Mouse (Mus musculus): ENCODE data around the gene Olfr491. TPM values are rescaled to one million over a fixed set of nuclear protein-coding genes. Genes with fewer than 3 reads are reported as not detected.

Olfr491 gene
- polyA plus RNA-seq (2012; rRNA removed) = not detected in 2 replicates

DNA sequence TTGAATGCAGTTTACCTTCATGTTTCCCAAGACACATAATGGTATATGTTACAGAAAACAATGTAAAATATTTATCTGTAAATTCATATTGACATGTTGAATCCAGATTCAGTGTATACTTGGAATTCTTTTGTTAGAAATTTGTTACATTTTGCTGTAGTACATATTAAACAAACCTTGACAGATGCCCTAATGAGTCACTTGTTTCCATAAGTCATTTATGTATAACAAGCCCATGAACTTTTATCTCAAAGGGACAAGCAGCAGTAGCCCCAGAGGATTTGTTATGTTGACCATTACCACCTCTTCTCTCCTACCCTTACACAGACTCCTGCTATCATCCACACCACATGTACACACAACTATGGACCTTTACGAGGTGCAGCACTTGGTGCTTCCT, at the start of gene Olfr491:
TSS of gene Olfr491 (plus strand) at position 301 of the 400 bp plus-strand sequence.
- no peaks in the 10 kb centered on the region for H3K4me1 ChIP-seq (ENCODE audit: control insufficient read depth, insufficient read depth, low read length)
- H3K27ac ChIP-seq (ENCODE audit: insufficient read depth, low read length) = no peak within 1 kb of the TSS
- H3K4me3 ChIP-seq (ENCODE audit: insufficient read depth, low read length) = no peak within 1 kb of the TSS
- no peak for TF ChIP-seq CTCF (IDR thresholded peaks at IDR 0.05; ENCODE audit: extremely low read depth, insufficient read depth, low read length)
- TF ChIP-seq POLR2A (IDR thresholded peaks at IDR 0.05; ENCODE audit: extremely low read depth, insufficient read depth, low read length) = no peak

- TF ChIP-seq CTCF (IDR thresholded peaks at IDR 0.05; ENCODE audit: extremely low read depth, insufficient read depth, low read length) (no peak), POLR2A (IDR thresholded peaks at IDR 0.05; ENCODE audit: extremely low read depth, insufficient read depth, low read length) (no peak)
- Histone ChIP-seq H3K4me3 (ENCODE audit: insufficient read depth, low read length) (no peak within 1 kb of the TSS), H3K27ac (ENCODE audit: insufficient read depth, low read length) (no peak within 1 kb of the TSS), H3K4me1 (ENCODE audit: control insufficient read depth, insufficient read depth, low read length) (no peaks in the 10 kb centered on the region)
Observed at GRCm38 (mm10) chr7:108288834-108289233, 24.4 kb upstream of the Olfr491 start, which contains the start of gene Olfr490. Gene Olfr490, minus strand, starts transcription at chr7:108288934.

DNA sequence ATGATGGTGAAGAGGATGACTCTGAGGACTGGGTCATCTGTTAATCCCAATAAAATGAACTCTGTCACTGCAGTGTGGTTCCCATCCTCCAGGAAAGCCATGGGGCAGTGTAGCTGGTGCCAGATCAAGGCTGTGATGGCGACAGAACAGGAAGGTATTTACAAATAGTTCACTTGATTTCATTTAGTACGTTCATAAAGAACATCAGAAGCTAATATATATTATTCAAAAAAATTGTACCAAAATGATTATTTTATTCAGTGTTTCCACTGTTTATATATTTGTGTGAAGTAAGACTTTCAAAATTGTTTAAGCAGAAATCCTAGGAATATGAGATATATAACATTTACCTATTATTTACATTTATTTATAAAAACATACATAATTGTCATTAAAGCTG, 10.3 kb downstream of the Olfr491 start, which contains the start of gene Olfr492:
TSS of gene Olfr492 (minus strand) at position 101 of the 400 bp plus-strand sequence.
- Histone ChIP-seq H3K4me1 (ENCODE audit: control insufficient read depth, insufficient read depth, low read length) (no peaks in the 10 kb centered on the region), H3K27ac (ENCODE audit: insufficient read depth, low read length) (no peak within 1 kb of the TSS), H3K4me3 (ENCODE audit: insufficient read depth, low read length) (no peak within 1 kb of the TSS)
- TF ChIP-seq CTCF (IDR thresholded peaks at IDR 0.05; ENCODE audit: extremely low read depth, insufficient read depth, low read length) = no peak
- no peak for TF ChIP-seq POLR2A (IDR thresholded peaks at IDR 0.05; ENCODE audit: extremely low read depth, insufficient read depth, low read length)

GRCm38 (mm10) chr7:108346879-108347278, 33.6 kb downstream of the Olfr491 start, which contains the start of gene Olfr493:
Gene Olfr493, minus strand, starts transcription at chr7:108346979.
- TF ChIP-seq POLR2A (IDR thresholded peaks at IDR 0.05; ENCODE audit: extremely low read depth, insufficient read depth, low read length) = no peak
- no peak for TF ChIP-seq CTCF (IDR thresholded peaks at IDR 0.05; ENCODE audit: extremely low read depth, insufficient read depth, low read length)
- Histone ChIP-seq H3K4me3 (ENCODE audit: insufficient read depth, low read length) (no peak within 1 kb of the TSS), H3K4me1 (ENCODE audit: control insufficient read depth, insufficient read depth, low read length) (no peaks in the 10 kb centered on the region), H3K27ac (ENCODE audit: insufficient read depth, low read length) (no peak within 1 kb of the TSS)

GRCm38 (mm10) chr7:108365035-108365434, 51.8 kb downstream of the Olfr491 start, which contains the start of gene Olfr494:
Gene Olfr494, plus strand, starts transcription at chr7:108365335.
- no peak within 1 kb of the TSS for H3K27ac ChIP-seq (ENCODE audit: insufficient read depth, low read length)
- TF ChIP-seq CTCF (IDR thresholded peaks at IDR 0.05; ENCODE audit: extremely low read depth, insufficient read depth, low read length) (no peak), POLR2A (IDR thresholded peaks at IDR 0.05; ENCODE audit: extremely low read depth, insufficient read depth, low read length) (no peak)
- no peaks in the 10 kb centered on the region for H3K4me1 ChIP-seq (ENCODE audit: control insufficient read depth, insufficient read depth, low read length)
- no peak within 1 kb of the TSS for H3K4me3 ChIP-seq (ENCODE audit: insufficient read depth, low read length)

Other genes starting within 250 kb of the Olfr491 start
- gene Olfr480, start 246.1 kb upstream of the Olfr491 start, polyA plus RNA-seq (2012; rRNA removed) = not detected in 2 replicates
- not detected in 2 replicates for gene Olfr481, start 233.6 kb upstream of the Olfr491 start, polyA plus RNA-seq (2012; rRNA removed)
- gene Olfr482, start 215.9 kb upstream of the Olfr491 start, polyA plus RNA-seq (2012; rRNA removed) = not detected in 2 replicates
- gene Olfr483, start 212.6 kb upstream of the Olfr491 start, polyA plus RNA-seq (2012; rRNA removed) = not detected in 2 replicates
- not detected in 2 replicates for gene Olfr484, start 186.0 kb upstream of the Olfr491 start, polyA plus RNA-seq (2012; rRNA removed)
- not detected in 2 replicates for gene Olfr485, start 153.6 kb upstream of the Olfr491 start, polyA plus RNA-seq (2012; rRNA removed)
- gene Olfr486, start 140.7 kb upstream of the Olfr491 start, polyA plus RNA-seq (2012; rRNA removed) = not detected in 2 replicates
- not detected in 2 replicates for gene Olfr487, start 98.8 kb upstream of the Olfr491 start, polyA plus RNA-seq (2012; rRNA removed)
- not detected in 2 replicates for gene Olfr488, start 55.1 kb upstream of the Olfr491 start, polyA plus RNA-seq (2012; rRNA removed)
- not detected in 2 replicates for gene Olfr490, start 24.5 kb upstream of the Olfr491 start, polyA plus RNA-seq (2012; rRNA removed)
- not detected in 2 replicates for gene Olfr492, start 10.2 kb downstream of the Olfr491 start, polyA plus RNA-seq (2012; rRNA removed)
- gene Olfr493, start 33.5 kb downstream of the Olfr491 start, polyA plus RNA-seq (2012; rRNA removed) = not detected in 2 replicates
- not detected in 2 replicates for gene Olfr494, start 51.9 kb downstream of the Olfr491 start, polyA plus RNA-seq (2012; rRNA removed)
- not detected in 2 replicates for gene Olfr495, start 79.7 kb downstream of the Olfr491 start, polyA plus RNA-seq (2012; rRNA removed)
- gene Olfr497, start 107.0 kb downstream of the Olfr491 start, polyA plus RNA-seq (2012; rRNA removed) = not detected in 2 replicates
- gene Olfr498, start 151.9 kb downstream of the Olfr491 start, polyA plus RNA-seq (2012; rRNA removed) = not detected in 2 replicates
- gene Olfr502, start 211.6 kb downstream of the Olfr491 start, polyA plus RNA-seq (2012; rRNA removed) = not detected in 2 replicates
- not detected in 2 replicates for gene Olfr503, start 231.1 kb downstream of the Olfr491 start, polyA plus RNA-seq (2012; rRNA removed)

Data from cortical plate, adult 2 months (tissue).